Mouse (Mus musculus) neural tube, embryonic 15.5 days (tissue): ENCODE measurements around the gene Amz2. TPM values are rescaled to one million over a fixed set of nuclear protein-coding genes. Genes with fewer than 3 reads are reported as not detected.
A peak's percentile ranks its signal among the peaks of the same experiment; 100 is the strongest.

Experiments
- ATAC-seq: fragments of 200-750 bp; cut with Nextera tagmentation; 2 replicates; pipeline ENCODE4 v1.8.0; 2017; ENCODE audit warnings: mild to moderate bottlenecking, moderate TSS enrichment, moderate library complexity; ENCODE audit not compliant: low FRiP score
- H3K27ac ChIP-seq: fragments of 300-500 bp; sonication (generic); replicated peaks from 2 replicates; pipeline ENCODE4 v1.5.1; 2015; ENCODE audit warnings: mild to moderate bottlenecking, inconsistent platforms
- H3K27me3 ChIP-seq: fragments of 300-500 bp; sonication (generic); replicated peaks from 2 replicates; pipeline ENCODE4 v1.6.1; 2015; ENCODE audit warnings: inconsistent platforms
- H3K36me3 ChIP-seq: fragments of 300-500 bp; sonication (generic); 2 replicates; pipeline ENCODE4 v1.6.1; 2015; ENCODE audit warnings: inconsistent platforms
- H3K4me1 ChIP-seq: fragments of 300-500 bp; sonication (generic); 2 replicates; pipeline ENCODE4 v1.6.1; 2015; ENCODE audit warnings: inconsistent platforms
- H3K4me2 ChIP-seq: fragments of 300-500 bp; sonication (generic); 2 replicates; pipeline ENCODE4 v1.6.1; 2015; ENCODE audit warnings: inconsistent platforms, mild to moderate bottlenecking, moderate library complexity
- H3K4me3 ChIP-seq: fragments of 300-500 bp; sonication (generic); replicated peaks from 2 replicates; pipeline ENCODE4 v1.5.1; 2015; ENCODE audit warnings: mild to moderate bottlenecking, inconsistent platforms
- H3K9ac ChIP-seq: fragments of 300-500 bp; sonication (generic); replicated peaks from 2 replicates; pipeline ENCODE4 v1.6.1; 2015; ENCODE audit warnings: mild to moderate bottlenecking, inconsistent platforms
- H3K9me3 ChIP-seq: fragments of 300-500 bp; sonication (generic); replicated peaks from 2 replicates; pipeline ENCODE4 v1.6.1; 2016; ENCODE audit warnings: inconsistent platforms
- WGBS: fragments of 180-500 bp; shearing (Covaris S2); methylation state at CpG from one replicate; pipeline ENCODE4 v1.1.7; 2015; ENCODE audit warnings: mixed read lengths; 5-methylcytosine and 5-hydroxymethylcytosine counted together
- polyA plus RNA-seq: library from polyadenylated mRNA; unstranded; fragments of >200 nt; fragmentation: Nextera tagmentation; extraction: Ambion mirVana; gene quantifications from 2 replicates; pipeline ENCODE4 v1.2.1, GENCODE M21; 2015

The Amz2 gene
- polyA plus RNA-seq, 1 experiment from 2014 or later: 50.1 TPM

DNA sequence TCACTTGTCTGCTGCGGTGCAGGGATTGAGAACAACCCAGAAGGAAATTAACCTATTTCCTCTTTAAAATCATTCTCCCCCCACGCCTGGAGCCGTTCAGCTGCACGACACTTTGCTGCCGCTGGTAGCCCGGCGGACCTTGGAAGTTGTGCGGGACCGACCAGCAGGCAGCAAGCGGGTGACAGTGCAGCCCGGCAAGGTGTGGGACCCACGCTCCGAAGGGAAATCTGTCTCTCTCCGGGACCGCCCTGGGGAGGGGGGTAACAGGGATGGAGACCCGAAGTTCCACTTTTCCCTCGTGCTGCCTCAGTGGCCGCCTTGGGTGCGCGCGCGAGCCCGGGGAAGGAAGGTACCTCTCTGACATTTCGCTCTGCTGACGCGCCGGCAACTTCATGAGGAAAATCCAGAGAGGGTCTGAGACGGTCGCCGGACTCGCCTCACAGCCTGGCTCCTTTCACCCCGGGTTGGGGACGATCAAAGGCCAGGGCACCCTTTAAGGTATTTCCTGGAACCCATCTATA, 46.5 kb downstream of the Amz2 start:
- no peak for ATAC-seq
- Histone ChIP-seq H3K27ac (peak overlapping the region; percentile 37; the same call in 1 of the 2 replicates), H3K9ac (peak overlapping the region; percentile 84), H3K9me3 (no peaks in the 10 kb centered on the region), H3K4me3 (peak overlapping the region; percentile 79), H3K27me3 (no peaks in the 10 kb centered on the region), H3K4me1 (peaks cover 24% of the 10 kb centered on the region), H3K36me3 (no peaks in the 10 kb centered on the region), H3K4me2 (peak overlapping the region; percentile 93)
- under 1% methylated on average over 33 of the region's 33 CpGs for WGBS

DNA sequence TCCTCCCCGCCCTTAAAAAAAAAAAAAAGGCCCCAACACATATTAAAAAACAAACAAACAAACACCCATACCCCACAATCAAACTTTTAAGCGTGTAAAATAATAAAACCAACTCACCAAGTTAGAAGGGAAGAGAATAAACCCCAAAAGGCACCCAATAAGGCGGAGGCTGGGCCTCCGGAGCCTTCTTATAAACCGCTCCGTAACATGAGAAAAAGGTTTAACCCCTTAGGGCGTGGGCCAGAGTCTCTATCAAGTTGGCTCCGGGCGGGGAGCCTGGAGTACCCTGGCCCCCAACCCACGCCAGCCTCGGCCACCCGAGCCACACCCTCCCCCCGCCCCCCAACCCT, 47.0 kb downstream of the Amz2 start:
- peak overlapping the region; percentile 95 for H3K27ac ChIP-seq
- ATAC-seq: peak; percentile 45
- peak overlapping the region; percentile 93 for H3K4me2 ChIP-seq
- H3K4me1 ChIP-seq: peaks cover 24% of the 10 kb centered on the region
- no peaks in the 10 kb centered on the region for H3K36me3 ChIP-seq
- no peaks in the 10 kb centered on the region for H3K27me3 ChIP-seq
- peak overlapping the region; percentile 84 for H3K9ac ChIP-seq
- peak overlapping the region; percentile 79 for H3K4me3 ChIP-seq
- no peaks in the 10 kb centered on the region for H3K9me3 ChIP-seq
- WGBS: 0% methylated on average over 12 of the region's 13 CpGs

DNA sequence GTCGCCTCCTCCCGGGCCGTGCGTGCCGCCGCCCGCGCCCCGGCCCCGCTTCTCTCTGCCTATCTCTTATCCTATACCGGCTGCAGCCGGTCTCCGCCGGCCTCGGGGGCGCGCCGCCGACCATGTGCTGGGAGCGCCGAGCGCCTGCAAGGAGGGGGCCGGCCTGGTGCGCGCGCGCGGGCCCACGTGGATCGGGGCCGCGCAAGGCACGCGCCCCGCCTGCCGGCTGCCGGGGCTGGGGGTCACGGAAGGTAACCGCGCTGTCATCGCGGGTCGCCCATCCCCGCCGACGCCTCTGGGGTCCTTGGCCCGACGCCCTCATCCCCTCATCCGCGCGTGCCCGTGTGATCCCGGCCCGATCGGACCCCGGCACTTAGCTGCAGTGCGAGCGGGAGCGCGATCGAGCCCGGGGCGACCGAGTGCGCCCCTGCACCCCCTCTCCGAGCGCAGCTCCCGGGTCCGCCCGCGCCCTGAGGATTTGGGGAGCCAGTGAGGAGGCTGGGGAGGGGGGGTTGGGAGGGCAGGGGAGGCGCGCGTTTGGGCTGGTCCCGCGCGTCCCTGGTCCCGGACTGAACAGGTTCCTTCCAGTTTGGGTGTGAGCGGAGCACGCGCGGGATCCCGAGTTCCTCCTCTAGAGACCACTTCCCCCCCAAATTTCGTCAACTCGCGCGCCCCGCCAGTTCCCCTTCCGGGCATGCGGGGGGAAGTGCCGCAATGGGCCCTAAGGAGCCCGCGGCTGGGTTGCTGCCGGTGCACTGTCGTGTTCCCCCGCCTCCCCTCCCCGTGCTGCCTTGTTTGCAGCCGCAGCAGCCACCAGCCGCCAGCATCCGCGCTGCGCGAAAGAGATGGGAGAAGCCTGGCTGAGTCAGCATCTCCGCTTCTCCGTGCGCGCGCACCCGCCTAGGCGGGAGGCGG, 47.7 kb downstream of the Amz2 start, which contains the start of the genes Arsg and Slc16a6:
TSS of gene Arsg (plus strand) at position 204 of the 915 bp plus-strand sequence.
TSS of gene Slc16a6 (minus strand) at position 428 of the 915 bp plus-strand sequence.
- H3K4me1 ChIP-seq: peaks cover 24% of the 10 kb centered on the region
- H3K9ac ChIP-seq: peak within 1 kb of the TSS; percentile 84
- H3K9me3 ChIP-seq: no peaks in the 10 kb centered on the region
- no peaks in the 10 kb centered on the region for H3K27me3 ChIP-seq
- H3K4me3 ChIP-seq: peak within 1 kb of the TSS; percentile 79
- no peaks in the 10 kb centered on the region for H3K36me3 ChIP-seq
- WGBS: under 1% methylated on average over 98 of the region's 111 CpGs
- H3K4me2 ChIP-seq: peak within 1 kb of the TSS; percentile 93
- H3K27ac ChIP-seq: peak within 1 kb of the TSS; percentile 95
- ATAC-seq: peak; percentile 91

DNA sequence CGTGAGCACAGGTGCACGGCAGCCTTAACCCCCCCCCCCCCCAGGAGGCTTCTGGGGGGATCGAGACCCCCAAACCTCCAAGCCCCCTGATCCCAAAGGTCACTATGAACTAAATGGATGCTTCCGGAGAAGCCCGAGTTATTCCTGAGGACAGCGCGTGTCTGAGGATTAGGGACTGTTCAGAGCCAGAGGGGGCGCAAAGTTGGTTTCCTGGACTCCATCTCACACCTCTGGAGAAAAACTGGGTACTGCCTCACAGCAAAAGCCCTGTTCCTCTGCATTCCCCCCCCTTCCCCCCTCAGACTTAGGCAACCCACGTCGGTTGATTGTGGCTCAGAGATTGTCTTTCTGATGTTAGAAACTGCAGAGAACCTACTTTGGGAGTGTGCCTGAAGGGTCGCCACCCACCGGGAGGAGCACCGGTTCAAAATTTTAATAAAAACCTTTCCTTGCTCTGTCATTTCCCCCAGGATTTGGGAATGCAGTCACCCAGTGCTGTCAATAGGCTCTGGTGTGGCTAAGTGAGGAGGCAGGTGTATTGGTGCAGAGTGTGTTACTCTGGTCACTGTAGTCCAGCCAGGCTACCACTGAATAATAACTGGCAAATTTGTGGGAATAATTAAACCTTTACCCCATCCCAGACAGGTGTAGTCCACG, 48.5 kb downstream of the Amz2 start:
- H3K9ac ChIP-seq: peak overlapping the region; percentile 84
- H3K9me3 ChIP-seq: no peaks in the 10 kb centered on the region
- H3K27ac ChIP-seq: peak overlapping the region; percentile 95
- H3K4me1 ChIP-seq: peaks cover 24% of the 10 kb centered on the region
- WGBS: 12% methylated on average over 14 of the region's 14 CpGs
- H3K4me3 ChIP-seq: peak overlapping the region; percentile 79
- H3K4me2 ChIP-seq: peak overlapping the region; percentile 93
- ATAC-seq: peak; percentile 43
- H3K36me3 ChIP-seq: no peaks in the 10 kb centered on the region
- no peaks in the 10 kb centered on the region for H3K27me3 ChIP-seq

DNA sequence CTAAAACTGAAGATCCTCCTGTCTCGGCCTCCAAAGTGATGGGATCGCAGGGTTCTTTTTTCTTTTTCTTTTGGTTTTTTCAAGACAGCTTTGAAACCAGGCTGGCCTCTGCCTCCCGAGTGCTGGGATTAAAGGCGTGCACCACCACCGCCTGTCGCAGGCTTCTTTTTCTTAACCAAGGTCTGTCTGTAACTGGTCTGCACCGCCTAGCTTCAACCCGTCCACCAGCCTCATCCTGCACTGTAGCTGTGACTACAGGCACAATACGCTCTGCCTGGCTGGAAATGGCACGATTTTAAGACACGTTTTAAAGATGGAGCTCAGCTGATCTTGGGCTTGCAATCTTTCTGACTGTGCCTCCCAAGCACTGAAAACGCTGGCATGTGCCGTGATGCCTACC, 49.1 kb downstream of the Amz2 start:
- Histone ChIP-seq H3K4me1 (peaks cover 24% of the 10 kb centered on the region), H3K27me3 (no peaks in the 10 kb centered on the region), H3K4me3 (no peak overlapping the region), H3K9me3 (no peaks in the 10 kb centered on the region), H3K36me3 (no peaks in the 10 kb centered on the region), H3K27ac (no peak overlapping the region), H3K4me2 (no peak overlapping the region), H3K9ac (no peak overlapping the region)
- WGBS: 82% methylated on average over 13 of the region's 13 CpGs
- ATAC-seq: no peak

DNA sequence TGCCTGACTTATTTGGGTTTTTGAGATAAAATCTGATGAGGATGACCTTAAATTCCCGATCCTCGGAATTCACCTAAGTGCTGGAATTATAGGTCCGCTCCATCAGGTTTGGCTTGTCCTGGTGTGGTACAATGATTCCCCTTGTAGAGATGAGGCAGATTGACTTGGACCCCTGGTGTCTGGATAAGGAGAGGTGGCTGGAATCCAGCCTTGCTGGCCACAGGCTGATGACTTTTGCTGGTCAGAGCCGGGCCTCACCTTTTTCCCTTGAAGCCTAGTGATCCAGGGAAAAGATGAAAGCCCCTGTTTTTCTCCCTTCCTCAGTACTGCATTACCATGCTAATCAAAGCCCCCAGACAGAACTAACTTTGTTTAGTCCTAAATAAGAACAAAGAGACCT, 50.0 kb downstream of the Amz2 start:
- Histone ChIP-seq H3K27ac (no peak overlapping the region), H3K4me2 (no peak overlapping the region), H3K27me3 (no peaks in the 10 kb centered on the region), H3K36me3 (no peaks in the 10 kb centered on the region), H3K4me3 (no peak overlapping the region), H3K4me1 (peaks cover 24% of the 10 kb centered on the region), H3K9me3 (no peaks in the 10 kb centered on the region), H3K9ac (no peak overlapping the region)
- no peak for ATAC-seq
- whole genome bisulfite sequencing: 66% methylated on average over 4 of the region's 4 CpGs

DNA sequence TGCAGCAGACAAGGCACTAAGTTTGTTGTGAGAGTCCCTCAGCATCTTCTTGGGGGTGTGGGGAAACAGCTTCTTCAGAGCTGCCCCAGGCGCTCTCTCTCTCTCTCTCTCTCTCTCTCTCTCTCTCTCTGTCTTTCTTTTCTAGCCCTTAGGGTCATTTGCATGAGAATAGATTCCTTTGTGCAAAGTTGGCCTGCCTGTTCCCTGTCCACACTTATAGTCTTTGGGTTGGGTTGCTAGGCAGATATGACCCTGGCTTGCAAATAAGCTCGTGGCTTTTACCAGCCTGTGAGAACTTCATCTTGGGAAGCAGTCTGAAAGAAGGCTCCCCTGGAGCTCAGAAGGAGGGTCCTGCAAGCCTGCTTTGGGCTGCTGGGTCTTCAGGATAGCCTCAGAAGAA, 50.5 kb downstream of the Amz2 start:
- Histone ChIP-seq H3K4me2 (no peak overlapping the region), H3K36me3 (no peaks in the 10 kb centered on the region), H3K9me3 (no peaks in the 10 kb centered on the region), H3K27me3 (no peaks in the 10 kb centered on the region), H3K4me1 (peaks cover 20% of the 10 kb centered on the region), H3K27ac (0 out of 2 replicates have a peak overlapping the region, but pooled peaks have one; percentile 35), H3K9ac (no peak overlapping the region), H3K4me3 (no peak overlapping the region)
- no peak for ATAC-seq
- WGBS: 12% methylated on average over 2 of the region's 2 CpGs

DNA sequence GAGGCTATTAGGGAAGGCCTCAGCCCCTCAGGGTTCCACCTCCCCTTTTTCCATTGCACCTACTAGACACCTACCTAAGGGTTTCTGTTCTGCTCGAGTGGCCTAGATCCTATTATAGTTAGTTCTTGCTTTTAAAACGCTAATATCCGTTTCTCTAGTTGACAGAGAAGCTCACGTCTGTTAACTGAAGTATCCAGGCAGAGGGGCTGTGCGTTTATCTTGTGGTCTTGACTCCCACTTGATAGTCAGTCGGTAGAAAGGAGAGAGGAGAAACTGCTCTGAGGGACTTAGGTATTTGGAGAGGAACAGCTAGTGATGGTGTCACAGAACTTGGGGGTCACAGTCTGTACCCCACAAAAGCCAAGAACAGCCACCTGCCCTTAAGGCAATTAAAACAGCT, 50.9 kb downstream of the Amz2 start:
- no peaks in the 10 kb centered on the region for H3K27me3 ChIP-seq
- no peaks in the 10 kb centered on the region for H3K9me3 ChIP-seq
- no peak overlapping the region for H3K4me2 ChIP-seq
- ATAC-seq: no peak
- H3K27ac ChIP-seq: 0 out of 2 replicates have a peak overlapping the region, but pooled peaks have one; percentile 35
- no peaks in the 10 kb centered on the region for H3K36me3 ChIP-seq
- H3K4me3 ChIP-seq: no peak overlapping the region
- WGBS: 35% methylated on average over 6 of the region's 6 CpGs
- H3K9ac ChIP-seq: no peak overlapping the region
- peaks cover 16% of the 10 kb centered on the region for H3K4me1 ChIP-seq

DNA sequence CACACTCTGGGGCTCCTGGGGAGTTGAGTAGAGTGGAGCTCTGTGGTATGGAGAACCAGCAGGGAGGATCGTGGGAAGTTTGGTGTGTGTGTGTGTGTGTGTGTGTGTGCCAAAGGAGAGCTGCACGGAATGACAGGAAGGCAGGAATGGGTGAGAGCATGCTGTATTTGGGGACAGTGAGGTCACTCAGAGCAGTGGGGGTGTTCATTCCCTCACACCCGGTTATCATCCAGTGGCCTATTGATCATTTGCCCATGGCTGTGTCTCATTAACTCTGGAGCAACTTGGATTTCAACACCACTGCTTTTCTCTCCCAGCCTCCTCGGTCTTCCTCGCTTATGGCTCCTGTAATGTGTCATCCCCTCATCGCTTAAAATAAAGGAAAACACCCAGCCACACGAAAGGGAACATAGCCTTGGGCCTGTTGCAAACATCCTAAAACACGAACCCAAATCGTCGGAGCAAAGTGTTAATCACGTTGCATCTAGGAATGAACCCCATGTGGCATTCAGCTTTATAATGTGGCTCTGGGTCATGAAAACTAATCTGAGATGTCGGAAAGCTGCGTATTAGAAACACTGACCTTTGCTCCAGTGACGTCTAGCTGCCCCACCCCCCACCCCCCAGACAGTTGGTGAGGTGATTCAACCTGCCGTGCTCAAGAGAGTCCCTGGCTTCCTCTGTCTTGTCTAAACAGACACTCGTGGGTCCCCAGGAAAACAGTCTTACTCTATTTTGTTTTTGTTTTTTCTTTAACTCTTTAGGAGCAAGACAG, 52.0 kb downstream of the Amz2 start:
- no peak overlapping the region for H3K4me2 ChIP-seq
- no peak overlapping the region for H3K4me3 ChIP-seq
- H3K27me3 ChIP-seq: no peaks in the 10 kb centered on the region
- peaks cover 7% of the 10 kb centered on the region for H3K4me1 ChIP-seq
- H3K36me3 ChIP-seq: no peaks in the 10 kb centered on the region
- no peaks in the 10 kb centered on the region for H3K9me3 ChIP-seq
- ATAC-seq: no peak
- no peak overlapping the region for H3K27ac ChIP-seq
- WGBS: 56% methylated on average over 16 of the region's 16 CpGs
- no peak overlapping the region for H3K9ac ChIP-seq

DNA sequence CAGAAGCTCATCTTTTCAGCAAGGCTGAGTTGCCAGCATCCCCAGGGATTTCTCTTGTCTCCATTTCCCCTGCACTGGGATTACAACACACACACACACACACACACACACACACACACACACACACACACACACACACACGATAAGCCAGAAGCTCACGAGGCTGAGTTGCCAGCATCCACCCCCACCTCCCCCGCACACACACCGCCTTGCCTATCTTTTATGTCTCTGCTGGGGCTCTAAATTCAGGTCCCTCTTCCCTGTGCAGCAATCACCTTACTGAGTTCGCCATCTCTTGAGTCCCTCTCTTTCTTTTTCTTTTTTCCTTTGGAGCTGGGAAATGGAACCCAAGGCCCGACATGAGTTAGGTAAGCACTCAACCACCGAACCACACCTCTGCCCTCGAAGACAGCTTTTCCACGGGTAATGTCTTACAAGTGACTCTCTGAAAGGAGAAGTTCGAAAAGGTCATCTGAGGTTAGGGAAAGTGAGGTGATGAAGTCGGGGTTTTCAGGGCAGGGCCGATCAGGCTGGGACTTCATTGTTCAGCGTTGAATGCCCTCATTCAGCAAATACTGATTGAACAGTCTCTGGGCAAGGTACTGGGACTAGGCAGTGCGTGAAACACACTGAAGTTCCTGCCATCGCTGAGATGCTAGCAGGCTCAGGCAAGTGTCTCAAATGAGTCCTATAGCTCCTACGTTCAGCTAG, 54.0 kb downstream of the Amz2 start:
- no peak overlapping the region for H3K9ac ChIP-seq
- H3K36me3 ChIP-seq: no peaks in the 10 kb centered on the region
- no peaks in the 10 kb centered on the region for H3K9me3 ChIP-seq
- no peaks in the 10 kb centered on the region for H3K4me1 ChIP-seq
- H3K4me3 ChIP-seq: no peak overlapping the region
- H3K27me3 ChIP-seq: no peaks in the 10 kb centered on the region
- H3K4me2 ChIP-seq: no peak overlapping the region
- H3K27ac ChIP-seq: no peak overlapping the region
- ATAC-seq: no peak
- 42% methylated on average over 16 of the region's 16 CpGs for WGBS

DNA sequence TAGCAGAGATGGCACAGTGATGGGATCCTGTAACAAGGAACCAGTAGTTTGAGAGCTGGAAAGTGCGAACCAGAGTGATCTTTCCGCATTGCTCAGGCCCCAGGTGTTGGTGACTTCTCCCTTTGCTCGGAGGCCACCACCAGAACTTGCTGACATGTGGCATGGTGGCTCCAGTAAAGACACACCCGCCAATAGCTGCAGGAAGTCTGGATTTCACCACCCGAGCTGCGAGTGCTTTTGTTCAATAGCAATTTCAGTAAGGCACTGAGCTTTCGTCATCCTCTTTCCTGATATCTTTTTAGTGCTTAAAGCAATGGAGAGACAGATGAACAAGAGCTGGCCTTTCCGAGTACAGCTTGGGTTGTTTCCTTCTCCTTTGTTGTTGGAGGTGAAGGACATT, 54.7 kb downstream of the Amz2 start:
- no peak overlapping the region for H3K4me3 ChIP-seq
- no peaks in the 10 kb centered on the region for H3K27me3 ChIP-seq
- 82% methylated on average over 8 of the region's 8 CpGs for WGBS
- H3K4me1 ChIP-seq: no peaks in the 10 kb centered on the region
- no peak overlapping the region for H3K4me2 ChIP-seq
- no peak overlapping the region for H3K9ac ChIP-seq
- H3K27ac ChIP-seq: no peak overlapping the region
- H3K9me3 ChIP-seq: no peaks in the 10 kb centered on the region
- no peak for ATAC-seq
- H3K36me3 ChIP-seq: no peaks in the 10 kb centered on the region
